16 mouse cellular contexts compared by ENCODE assay signal in genomic region chr17:24353960-24354359, GRCm38 (mm10). TPM values are rescaled to one million over a fixed set of nuclear protein-coding genes. Genes with fewer than 3 reads are reported as not detected.
A peak's percentile ranks its signal among the peaks of the same experiment; 100 is the strongest.
DNase-seq lines count a peak whose midpoint lies in the region; ATAC-seq and TF ChIP-seq lines count a peak whose summit lies in the region.
"Had no signal": no experiment of that assay in that cellular context is flagged by ENCODE, and none has a peak within 500 bp of the region (broad histone marks: within the 10 kb centered on the region; RNA-seq: fewer than 3 reads in every experiment).

No protein-coding gene starts in this region.

- TF ChIP-seq EP300 in lung, postnatal 0 days (IDR thresholded peaks at IDR 0.05) = no peak
- peak; percentile 81 for TF ChIP-seq EP300 in liver, postnatal 0 days (IDR thresholded peaks at IDR 0.05; ENCODE audit: low read depth)

- no peak for ATAC-seq in lung, postnatal 0 days
- 0 out of 2 replicates have a peak, but pooled peaks have one; percentile 10 for ATAC-seq in common myeloid progenitor, adult 5-6 weeks (replicated peaks; ENCODE audit: low read depth, poor library complexity, severe bottlenecking)
- ATAC-seq in liver, postnatal 0 days = peak; percentile 30
- ATAC-seq in monocyte, adult 5-6 weeks (replicated peaks; ENCODE audit: insufficient number of reproducible peaks, low FRiP score, low TSS enrichment, poor library complexity, severe bottlenecking) = no peak

- H3K9me3 ChIP-seq in lung, postnatal 0 days (ENCODE audit: low read length) = no peaks in the 10 kb centered on the region
- no peaks in the 10 kb centered on the region for H3K9me3 ChIP-seq in liver, postnatal 0 days (ENCODE audit: low read length)
- H3K9me3 ChIP-seq: limb, embryonic 15.5 days had no signal

- H3K27ac ChIP-seq in lung, postnatal 0 days (ENCODE audit: low read length) = peak overlapping the region; percentile 43
- H3K27ac ChIP-seq in liver, postnatal 0 days (ENCODE audit: low read depth) = peak overlapping the region; percentile 85
- H3K27ac ChIP-seq: left cerebral cortex, adult 2 months; limb, embryonic 15.5 days had no signal

- WGBS in lung, postnatal 0 days = 62% methylated on average over 3 of the region's 3 CpGs
- WGBS in liver, postnatal 0 days (ENCODE audit: insufficient replicate concordance) = 67% methylated on average over 3 of the region's 3 CpGs

- TF ChIP-seq CTCF in lung, postnatal 0 days (IDR thresholded peaks at IDR 0.05) = no peak
- TF ChIP-seq CTCF in liver, postnatal 0 days (IDR thresholded peaks at IDR 0.05; ENCODE audit: low read depth) = no peak

- peaks cover 4% of the 10 kb centered on the region; the same call in 1 of the 2 replicates for H3K4me1 ChIP-seq in lung, postnatal 0 days (ENCODE audit: insufficient read depth, low read depth, low read length)
- peaks cover 53% of the 10 kb centered on the region for H3K4me1 ChIP-seq in liver, postnatal 0 days (ENCODE audit: insufficient read depth)

- peak overlapping the region; percentile 91 for H3K4me2 ChIP-seq in lung, postnatal 0 days (replicated peaks; ENCODE audit: low read depth, low read length)
- H3K4me2 ChIP-seq in liver, postnatal 0 days (ENCODE audit: low read depth, low read length) = peak overlapping the region; percentile 95
- H3K4me2 ChIP-seq: limb, embryonic 15.5 days had no signal

- peaks cover 6% of the 10 kb centered on the region; the same call in 1 of the 2 replicates for H3K27me3 ChIP-seq in lung, postnatal 0 days (replicated peaks; ENCODE audit: insufficient read depth, low read length)
- H3K27me3 ChIP-seq in liver, postnatal 0 days (ENCODE audit: insufficient read depth, low read length) = peaks cover 10% of the 10 kb centered on the region

- no peak overlapping the region for H3K4me3 ChIP-seq in lung, postnatal 0 days (ENCODE audit: low read depth, low read length)
- no peak overlapping the region for H3K4me3 ChIP-seq in liver, postnatal 0 days (ENCODE audit: low read depth, low read length)
- H3K4me3 ChIP-seq: left cerebral cortex, adult 2 months; limb, embryonic 15.5 days had no signal

- no peaks in the 10 kb centered on the region for H3K36me3 ChIP-seq in lung, postnatal 0 days (ENCODE audit: insufficient read depth, low read length)
- 0 out of 2 replicates have a peak, but pooled peaks cover 2% of the 10 kb centered on the region for H3K36me3 ChIP-seq in liver, postnatal 0 days (replicated peaks; ENCODE audit: insufficient read depth, low read length)
- H3K36me3 ChIP-seq: limb, embryonic 15.5 days had no signal

- H3K9ac ChIP-seq in lung, postnatal 0 days (replicated peaks; ENCODE audit: low read depth) = no peak overlapping the region
- peak overlapping the region; percentile 5; the same call in 1 of the 2 replicates for H3K9ac ChIP-seq in liver, postnatal 0 days (replicated peaks)
- H3K9ac ChIP-seq: limb, embryonic 15.5 days had no signal

- DNase-seq in lung, postnatal 0 days (ENCODE audit: low spot score) = no peak
- no peak for DNase-seq in lung, postnatal 36 days
- peak; percentile 63 for DNase-seq in MEL-GATA-1-ER (ENCODE audit: extremely low read depth, low read depth)
- peak; percentile 22 for DNase-seq in liver, postnatal 0 days
- DNase-seq in ovary, postnatal 14 days (ENCODE audit: low spot score) = no peak
- DNase-seq: cerebellum, adult 11 months; kidney, adult 11 months; midbrain, embryonic 14.5 days; right cerebral cortex, postnatal 14 days had no signal

RNA-seq across cellular contexts. Expression of gene Abca3, which starts 2.2 kb away (rescaled TPM):
- 66.4 and 71.5 TPM in 2 replicates for polyA plus RNA-seq in lung, postnatal 0 days (2015; fragmentation: Nextera tagmentation; extraction: Ambion mirVana)
- total RNA-seq in common myeloid progenitor, adult 5-6 weeks (2017) = 13.7 and 22.4 TPM in 2 replicates
- polyA plus RNA-seq in liver, postnatal 0 days (2015; fragmentation: Nextera tagmentation; extraction: Ambion mirVana) = 6.4 and 7.1 TPM in 2 replicates
- total RNA-seq in monocyte, adult 5-6 weeks (2017) = 29.2 to 35.4 TPM (median 29.7 TPM) in 3 replicates

RNA-seq across cellular contexts. Expression of gene Abca17, which starts 3.1 kb away (rescaled TPM):
- 1.5 and 1.7 TPM in 2 replicates for polyA plus RNA-seq in lung, postnatal 0 days (2015; fragmentation: Nextera tagmentation; extraction: Ambion mirVana)
- total RNA-seq in common myeloid progenitor, adult 5-6 weeks (2017) = 0.14 TPM in 1 of 2 replicates, not detected in the other
- polyA plus RNA-seq in liver, postnatal 0 days (2015; fragmentation: Nextera tagmentation; extraction: Ambion mirVana) = not detected in 2 replicates
- not detected in 3 replicates for total RNA-seq in monocyte, adult 5-6 weeks (2017)
- total RNA-seq: adrenal gland, postnatal 14 days; CH12.LX had no signal
- polyA plus RNA-seq: heart, postnatal 0 days; limb, embryonic 15.5 days had no signal

Comparison
In these comparisons a context has a peak if more than half of its experiments do, and no peak if none do; other contexts are left out.
1. ATAC-seq: peak in common myeloid progenitor, adult 5-6 weeks (single experiment) and liver, postnatal 0 days (single experiment); none in lung, postnatal 0 days (single experiment) and monocyte, adult 5-6 weeks (single experiment).
2. DNase-seq: peak in MEL-GATA-1-ER (single experiment) and liver, postnatal 0 days (single experiment); none in lung, postnatal 0 days (single experiment), lung, postnatal 36 days (single experiment) and ovary, postnatal 14 days (single experiment).